Mouse (Mus musculus) testis, postnatal 10 days (tissue): Measurements from ENCODE around the gene Cct3.
"Not testable (repeated sequence)": the region's sequence is repeated elsewhere in the genome, so short reads cannot be mapped to it uniquely, and the experiment has no call there.

Source experiments
- DNase-seq: peaks from one replicate; pipeline ENCODE4 v3.0.0; 2021; ENCODE audit warnings: low spot score

Gene Cct3

DNA sequence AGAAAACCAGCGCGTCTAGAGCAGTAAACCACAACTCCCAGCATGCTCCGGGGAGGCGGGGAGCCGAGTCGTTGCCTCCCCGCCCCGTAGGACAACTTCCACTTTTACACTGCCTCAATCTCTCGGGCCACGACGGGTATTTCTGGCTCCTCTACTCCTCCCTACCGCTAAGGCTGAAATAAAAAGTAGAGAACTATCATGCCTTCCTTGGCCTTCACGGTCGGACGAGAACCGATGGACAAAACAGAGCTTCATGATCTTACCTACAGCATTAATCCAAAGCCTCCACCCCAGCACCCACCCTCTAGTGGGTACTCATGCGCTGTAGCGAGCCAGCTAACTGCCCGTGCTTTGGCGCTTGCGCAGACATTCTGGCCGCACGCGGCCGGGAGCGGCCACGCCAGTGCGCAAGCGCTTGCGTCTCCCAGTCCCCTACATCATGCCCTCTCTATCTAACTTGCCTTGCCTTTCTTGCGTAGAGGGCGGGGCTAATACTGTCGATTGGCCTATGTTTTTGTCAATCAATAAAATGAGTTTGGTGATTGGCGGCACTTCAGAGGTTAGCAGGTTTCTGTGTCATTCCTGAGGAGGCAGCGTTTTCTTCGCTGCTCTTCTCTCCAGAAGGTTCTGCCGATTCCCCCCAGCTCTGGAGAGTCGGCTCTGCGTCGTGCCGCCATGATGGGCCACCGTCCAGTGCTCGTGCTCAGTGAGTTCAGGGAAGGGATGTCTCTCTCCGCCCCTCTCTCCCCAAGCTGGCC, at the start of gene Cct3, which contains the start of gene Tsacc:
Cct3 (plus strand) TSS at position 556 of the 758 bp plus-strand sequence.
Tsacc (minus strand) TSS at position 439 of the 758 bp plus-strand sequence.
- peak; percentile 94 for DNase-seq

DNA sequence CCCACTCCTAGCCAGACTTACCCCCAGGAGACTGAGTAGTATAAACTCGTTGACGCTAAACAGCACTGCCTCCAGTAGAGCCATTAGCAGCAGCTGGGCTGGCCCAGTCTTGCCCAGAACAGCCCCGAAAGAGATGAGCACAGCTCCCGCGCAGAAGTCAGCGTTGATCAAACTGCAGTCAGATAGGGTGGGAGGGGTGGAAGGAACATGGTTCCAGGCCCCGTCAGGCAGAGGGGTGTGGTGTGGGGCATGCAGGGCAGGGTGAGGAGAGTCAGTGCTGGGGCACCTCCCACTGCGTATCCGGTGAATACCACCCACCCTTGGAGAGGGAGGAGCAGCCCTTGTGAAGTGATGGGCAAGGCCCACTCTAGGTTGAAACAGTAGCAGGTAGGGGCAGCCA, 49.2 kb upstream of the Cct3 start:
- no peak for DNase-seq

DNA sequence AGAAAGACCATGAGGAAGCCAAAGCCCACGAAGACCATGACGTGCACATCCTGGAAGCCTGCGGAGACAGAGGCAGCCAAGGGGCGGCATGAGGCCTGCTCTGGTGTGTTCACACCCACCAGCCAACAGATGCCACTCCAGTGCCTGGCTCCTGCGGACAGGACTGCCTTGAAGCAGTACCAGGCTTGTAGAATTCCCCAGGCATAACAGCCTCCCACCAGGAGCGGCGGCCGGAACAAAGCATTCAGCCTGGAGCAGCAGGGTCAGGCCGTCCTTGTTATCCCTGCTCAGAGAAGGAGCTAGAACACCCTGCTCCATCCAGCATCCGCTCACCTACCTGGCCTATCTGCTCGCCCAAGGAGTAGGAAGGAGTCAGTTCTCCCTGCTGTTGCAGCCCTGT, 48.5 kb upstream of the Cct3 start:
- no peak for DNase-seq

GRCm38 (mm10) chr3:88252739-88253138, 44.2 kb upstream of the Cct3 start:
- DNase-seq: no peak

DNA sequence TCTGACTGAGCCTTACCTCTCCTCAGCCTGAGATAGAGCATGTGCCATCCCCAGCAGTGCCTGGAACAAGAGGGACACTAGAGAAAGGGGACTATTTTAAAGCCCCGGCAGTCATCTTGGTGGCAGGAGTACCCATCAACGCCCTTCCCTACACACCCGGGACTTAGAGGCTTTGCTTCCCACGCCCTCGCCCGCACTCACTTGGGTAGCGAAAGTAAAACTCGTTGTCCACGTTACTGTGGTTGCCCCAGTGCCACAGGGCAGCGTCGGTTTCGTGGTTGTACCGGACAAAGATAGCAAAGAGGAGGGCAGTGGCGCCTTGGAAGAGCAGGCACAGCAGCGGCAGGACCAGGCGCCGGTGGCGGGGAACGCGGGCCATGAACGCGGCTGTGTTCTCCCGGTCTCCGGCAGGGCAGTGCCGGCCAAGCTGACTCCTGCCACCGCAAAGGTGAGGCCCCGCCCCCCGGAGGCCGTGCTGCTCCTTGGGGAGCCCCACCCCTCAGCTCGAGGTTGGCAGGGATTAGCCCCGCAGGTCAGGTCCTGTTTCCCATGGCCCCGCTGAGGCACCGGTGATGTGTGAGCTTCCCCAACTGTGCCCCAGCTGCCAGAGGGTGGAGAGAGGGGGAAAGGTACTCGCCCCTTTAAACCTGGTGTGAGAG, 42.5 kb upstream of the Cct3 start, which contains the start of gene Rhbg:
Rhbg (minus strand) TSS at position 442 of the 659 bp plus-strand sequence.
- peak; percentile 67 for DNase-seq

DNA sequence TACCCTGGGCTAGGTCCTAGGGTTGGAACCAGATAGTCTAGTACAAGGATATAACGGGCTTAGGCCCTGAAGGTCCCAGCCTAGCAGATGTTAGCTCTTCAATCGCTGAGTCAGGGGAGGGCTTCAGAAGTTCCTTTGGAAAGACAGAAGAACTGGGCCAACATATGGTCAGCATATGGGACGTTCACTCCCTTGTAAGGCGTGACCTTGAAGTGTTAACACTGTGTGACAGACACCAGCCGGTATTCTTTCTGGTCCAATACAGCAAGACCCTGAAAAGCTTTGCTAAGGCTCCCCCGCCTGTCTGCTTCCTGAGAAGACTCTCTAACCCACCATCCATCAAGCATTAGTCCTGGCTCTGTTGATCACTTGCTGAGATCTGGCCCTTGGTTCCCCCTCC, 41.0 kb upstream of the Cct3 start:
- DNase-seq: no peak

GRCm38 (mm10) chr3:88256382-88256781, 40.5 kb upstream of the Cct3 start:
- no peak for DNase-seq

- DNase-seq: no peak
Observed at GRCm38 (mm10) chr3:88262346-88262745, 34.6 kb upstream of the Cct3 start.

DNA sequence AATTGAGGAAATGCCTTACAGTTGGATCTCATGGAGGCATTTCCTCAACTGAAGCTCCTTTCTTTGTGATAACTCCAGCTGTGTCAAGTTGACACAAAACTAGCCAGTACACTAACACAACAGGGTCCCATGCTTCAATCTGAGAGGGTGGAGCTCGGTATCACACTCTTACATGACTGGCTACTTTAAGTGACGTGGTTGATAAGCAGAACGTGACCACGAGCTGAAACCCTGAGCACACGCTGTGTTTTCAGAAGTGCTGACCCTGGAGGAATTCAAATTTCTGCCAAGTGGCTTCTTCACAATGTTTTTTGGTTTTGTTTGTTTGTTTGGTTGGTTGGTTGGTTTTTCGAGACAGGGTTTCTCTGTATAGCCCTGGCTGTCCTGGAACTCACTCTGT, 28.9 kb upstream of the Cct3 start:
- not testable (repeated sequence) for DNase-seq

DNA sequence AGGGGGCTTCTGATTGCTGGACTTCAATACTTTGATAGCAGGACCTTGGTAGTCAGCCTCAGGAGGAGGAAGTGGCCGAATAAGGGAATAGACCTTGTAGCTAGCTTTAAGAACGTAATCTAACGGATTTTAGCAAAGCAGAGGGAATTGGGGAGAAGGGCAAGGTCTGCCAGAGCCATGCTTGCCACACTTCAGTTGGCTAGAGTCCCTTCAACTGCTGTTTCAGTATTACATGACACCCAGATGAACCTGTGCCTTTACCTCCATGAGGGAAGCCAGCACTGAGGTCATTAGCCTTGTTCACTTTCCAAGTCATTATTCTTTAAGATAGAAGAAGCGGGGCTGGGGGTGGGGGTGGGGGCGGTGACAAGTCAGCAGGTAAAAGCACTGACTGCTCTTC, 27.9 kb upstream of the Cct3 start:
- no peak for DNase-seq

DNA sequence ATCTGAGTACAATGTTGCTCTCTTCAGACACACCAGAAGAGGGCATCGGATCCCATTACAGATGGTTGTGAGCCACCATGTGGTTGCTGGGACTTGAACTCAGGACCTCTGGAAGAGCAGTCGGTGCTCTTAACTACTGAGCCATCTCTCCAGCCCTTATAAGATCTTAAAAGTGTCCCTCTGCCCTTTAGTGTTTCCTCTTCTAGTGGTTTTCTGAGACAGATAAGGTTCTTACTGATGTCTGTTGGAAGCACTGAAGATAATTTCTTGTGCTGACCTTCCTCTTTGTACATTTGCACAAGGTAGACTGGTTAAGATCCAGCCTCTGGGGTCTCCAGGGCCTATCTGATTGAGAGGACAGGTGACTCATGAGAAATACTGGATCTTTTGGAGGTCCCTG, 25.6 kb upstream of the Cct3 start:
- DNase-seq: not testable (repeated sequence)

DNA sequence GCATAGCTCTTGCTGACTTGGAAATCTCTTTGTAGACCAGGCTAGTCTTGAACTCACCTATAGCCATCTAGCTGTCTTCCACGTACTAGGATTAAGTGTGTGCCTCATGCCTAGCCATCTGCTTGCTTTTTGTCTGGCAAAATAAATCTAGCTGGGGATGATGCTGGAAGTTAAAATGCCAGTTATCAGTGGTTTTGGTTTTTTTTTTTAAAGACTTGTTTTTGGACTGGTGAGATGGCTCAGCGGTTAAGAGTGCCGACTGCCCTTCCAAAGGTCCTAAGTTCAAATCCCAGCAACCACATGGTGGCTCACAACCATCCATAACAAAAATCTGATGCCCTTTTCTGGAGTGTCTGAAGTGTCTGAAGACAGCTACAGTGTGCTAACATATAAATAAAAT, 25.1 kb upstream of the Cct3 start:
- no peak for DNase-seq

GRCm38 (mm10) chr3:88274002-88274401, 22.9 kb upstream of the Cct3 start:
- no peak for DNase-seq

DNA sequence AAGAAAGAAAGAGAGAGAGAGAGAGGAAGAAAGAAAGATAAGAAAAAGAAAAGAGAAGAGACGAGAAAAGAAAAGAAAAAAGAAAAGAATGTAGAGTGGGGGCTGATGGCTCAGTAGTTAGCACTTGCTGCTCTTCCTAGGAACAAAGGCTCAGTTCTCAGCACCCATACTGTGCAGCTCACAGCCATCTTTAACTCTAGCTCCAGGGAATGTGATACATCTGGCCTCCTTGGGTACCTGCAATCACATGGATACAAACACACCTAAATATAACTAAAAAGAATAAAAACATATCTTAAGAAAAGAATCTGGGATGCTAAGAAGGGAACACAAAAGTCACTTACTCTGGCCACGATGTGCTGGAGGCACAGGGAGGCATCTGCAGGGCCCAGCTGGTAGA, 20.8 kb upstream of the Cct3 start:
- no peak for DNase-seq

DNA sequence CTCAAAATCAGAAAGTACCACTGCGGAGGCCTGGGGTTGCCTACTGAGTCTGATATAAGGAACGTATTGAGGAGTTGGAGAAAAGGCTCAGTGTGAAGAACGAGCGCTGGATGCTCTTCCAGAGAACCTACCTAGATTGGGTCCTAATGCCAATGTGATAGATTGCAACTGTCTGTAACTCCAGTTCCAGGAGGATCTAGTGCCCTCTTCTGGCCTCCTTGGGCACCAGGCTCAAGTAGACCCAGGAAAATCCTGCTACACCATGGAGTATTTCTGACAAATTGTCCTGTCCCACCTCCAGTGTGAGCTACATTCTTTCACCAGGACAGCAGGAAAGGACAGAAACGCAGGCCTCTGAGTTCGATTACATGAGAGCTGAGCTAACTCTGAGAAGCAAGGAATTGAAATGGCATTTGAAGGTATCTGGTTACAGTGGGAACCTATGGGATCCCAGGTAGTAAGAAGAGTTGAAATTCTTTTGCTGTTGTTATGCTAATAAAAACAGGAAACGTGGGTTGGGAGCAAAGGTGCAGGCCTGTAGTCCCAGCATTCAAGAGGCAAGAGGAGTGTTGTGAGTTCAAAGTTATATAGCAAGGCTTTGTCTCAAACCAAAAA, 20.3 kb upstream of the Cct3 start:
- DNase-seq: no peak

DNA sequence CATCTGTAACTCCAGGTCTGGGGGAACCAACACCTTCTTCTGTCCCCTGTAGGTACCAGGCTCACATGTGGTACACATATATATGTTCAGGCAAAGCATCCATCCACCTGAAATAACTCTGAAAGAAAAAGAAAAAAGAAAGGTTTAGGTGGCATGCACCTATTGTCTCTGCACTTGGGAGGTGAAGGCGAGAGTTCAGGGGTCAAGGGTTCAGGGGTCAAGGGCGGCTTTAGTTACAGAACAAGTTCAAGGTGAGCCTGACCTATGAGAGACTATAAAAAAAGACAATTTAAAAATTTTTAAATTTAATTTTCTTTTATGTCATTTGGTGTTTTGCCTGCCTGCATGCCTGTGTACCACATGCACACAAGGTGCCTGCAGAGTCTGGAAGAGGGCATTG, 16.9 kb upstream of the Cct3 start:
- no peak for DNase-seq

DNA sequence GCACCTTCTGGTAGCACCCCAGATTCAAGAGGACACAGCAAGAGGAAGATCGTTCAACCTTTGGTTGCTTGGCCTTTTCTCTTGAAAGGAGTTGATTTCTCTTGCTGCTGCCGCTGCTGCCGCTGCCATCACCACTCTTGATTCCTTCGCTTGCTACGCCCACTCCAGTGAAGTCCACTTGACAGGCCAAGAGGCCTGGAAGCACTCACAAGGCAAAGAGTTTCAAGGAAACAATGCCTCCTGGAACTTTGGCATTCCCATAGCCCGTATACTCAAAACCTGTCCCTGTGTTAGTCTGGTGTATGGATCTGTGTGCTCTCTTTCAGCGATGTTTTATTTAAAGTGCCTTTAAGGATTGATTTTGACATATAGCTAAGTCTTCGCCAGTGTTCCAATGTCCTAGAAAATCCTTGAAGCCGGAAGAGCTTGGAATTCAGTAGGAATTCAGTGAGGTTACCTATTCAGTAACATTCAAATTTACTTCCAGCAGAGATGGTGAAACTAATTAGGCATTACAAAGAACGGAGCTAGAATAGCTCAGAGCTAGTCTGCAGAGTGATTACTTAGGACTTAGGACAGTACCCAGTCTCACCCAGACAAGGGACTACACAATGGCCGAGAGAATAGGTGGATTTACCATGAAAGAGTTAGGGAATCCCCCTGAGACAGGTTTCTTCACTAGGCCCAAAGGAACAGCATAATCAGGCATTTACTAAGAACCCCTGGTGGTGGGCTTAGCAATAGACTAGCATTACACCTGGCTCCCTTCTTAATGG, 15.6 kb upstream of the Cct3 start:
- DNase-seq: not testable (repeated sequence)

- not testable (repeated sequence) for DNase-seq
Observed at GRCm38 (mm10) chr3:88284815-88285564, 11.9 kb upstream of the Cct3 start.

DNA sequence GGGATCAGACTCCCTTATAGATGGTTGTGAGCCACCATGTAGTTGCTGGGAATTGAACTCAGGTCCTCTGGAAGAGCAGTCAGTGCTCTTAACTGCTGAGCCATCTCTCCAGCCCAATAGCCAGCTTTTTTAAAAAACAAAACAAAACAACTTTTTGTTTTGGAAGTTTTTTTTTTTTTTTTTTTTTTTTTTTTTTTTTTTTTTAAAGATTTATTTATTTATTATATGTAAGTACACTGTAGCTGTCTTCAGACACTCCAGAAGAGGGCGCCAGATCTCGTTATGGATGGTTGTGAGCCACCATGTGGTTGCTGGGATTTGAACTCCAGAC, 11.4 kb upstream of the Cct3 start:
- DNase-seq: not testable (repeated sequence)

- DNase-seq: no peak
Observed at GRCm38 (mm10) chr3:88287110-88287509, 9.8 kb upstream of the Cct3 start, which contains the start of gene Gm38392. Gm38392 (minus strand) TSS chr3:88287210.

GRCm38 (mm10) chr3:88288133-88288713, 8.7 kb upstream of the Cct3 start:
- DNase-seq: not testable (repeated sequence)
